Mouse (Mus musculus) stomach, embryonic 15.5 days (tissue): ENCODE measurements around the gene Cish. TPM values are rescaled to one million over a fixed set of nuclear protein-coding genes. Genes with fewer than 3 reads are reported as not detected.
A peak's percentile ranks its signal among the peaks of the same experiment; 100 is the strongest.
"Not testable (repeated sequence)": the region's sequence is repeated elsewhere in the genome, so short reads cannot be mapped to it uniquely, and the experiment has no call there.

ENCODE experiments used
- ATAC-seq: fragments of 200-750 bp; cut with Nextera tagmentation; 2 replicates; pipeline ENCODE4 v1.8.0; 2017; ENCODE audit warnings: low read depth, moderate number of reproducible peaks, moderate TSS enrichment; ENCODE audit not compliant: insufficient read depth, low FRiP score
- H3K27ac ChIP-seq: fragments of 300-500 bp; sonication (generic); 2 replicates; pipeline ENCODE4 v1.5.1; 2015; ENCODE audit warnings: mild to moderate bottlenecking, inconsistent platforms
- H3K27me3 ChIP-seq: fragments of 300-500 bp; sonication (generic); replicated peaks from 2 replicates; pipeline ENCODE4 v1.6.1; 2015; ENCODE audit warnings: inconsistent platforms
- H3K36me3 ChIP-seq: fragments of 300-500 bp; sonication (generic); 2 replicates; pipeline ENCODE4 v1.6.1; 2015; ENCODE audit warnings: inconsistent platforms
- H3K4me1 ChIP-seq: fragments of 300-500 bp; sonication (generic); 2 replicates; pipeline ENCODE4 v1.6.1; 2015; ENCODE audit warnings: inconsistent platforms
- H3K4me2 ChIP-seq: fragments of 300-500 bp; sonication (generic); 2 replicates; pipeline ENCODE4 v1.6.1; 2015; ENCODE audit warnings: mild to moderate bottlenecking, inconsistent platforms
- H3K4me3 ChIP-seq: fragments of 300-500 bp; sonication (generic); replicated peaks from 2 replicates; pipeline ENCODE4 v1.5.1; 2015; ENCODE audit warnings: inconsistent platforms
- H3K9ac ChIP-seq: fragments of 300-500 bp; sonication (generic); 2 replicates; pipeline ENCODE4 v1.6.1; 2015; ENCODE audit warnings: inconsistent platforms
- H3K9me3 ChIP-seq: fragments of 300-500 bp; sonication (generic); 2 replicates; pipeline ENCODE4 v1.6.1; 2016; ENCODE audit warnings: inconsistent platforms
- WGBS: fragments of 180-500 bp; shearing (Covaris S2); methylation state at CpG from one replicate; pipeline ENCODE4 v1.1.7; 2015; 5-methylcytosine and 5-hydroxymethylcytosine counted together
- polyA plus RNA-seq: library from polyadenylated mRNA; unstranded; fragments of >200 nt; fragmentation: Nextera tagmentation; extraction: Ambion mirVana; gene quantifications from 2 replicates; pipeline ENCODE4 v1.2.1, GENCODE M21; 2015

Cish gene
- polyA plus RNA-seq, 1 experiment from 2014 or later: 13.5 TPM

DNA sequence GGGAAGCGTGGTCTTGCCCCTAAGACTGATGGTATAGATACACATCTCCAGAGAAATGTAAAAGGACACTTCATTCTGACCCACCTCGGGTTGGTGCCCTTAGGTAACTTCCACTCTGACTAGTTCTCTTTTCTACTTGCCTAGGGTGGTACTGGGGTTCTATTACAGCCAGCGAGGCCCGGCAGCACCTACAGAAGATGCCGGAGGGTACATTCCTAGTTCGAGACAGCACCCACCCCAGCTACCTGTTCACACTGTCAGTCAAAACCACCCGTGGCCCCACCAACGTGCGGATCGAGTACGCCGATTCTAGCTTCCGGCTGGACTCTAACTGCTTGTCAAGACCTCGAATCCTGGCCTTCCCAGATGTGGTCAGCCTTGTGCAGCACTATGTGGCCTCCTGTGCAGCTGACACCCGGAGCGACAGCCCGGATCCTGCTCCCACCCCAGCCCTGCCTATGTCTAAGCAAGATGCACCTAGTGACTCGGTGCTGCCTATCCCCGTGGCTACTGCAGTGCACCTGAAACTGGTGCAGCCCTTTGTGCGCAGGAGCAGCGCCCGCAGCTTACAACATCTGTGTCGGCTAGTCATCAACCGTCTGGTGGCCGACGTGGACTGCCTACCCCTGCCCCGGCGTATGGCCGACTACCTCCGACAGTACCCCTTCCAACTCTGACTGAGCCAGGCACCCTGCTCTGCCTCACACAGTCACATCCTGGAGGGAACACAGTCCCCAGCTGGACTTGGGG lies 4.6 kb downstream of the Cish start:
- H3K9me3 ChIP-seq: no peaks in the 10 kb centered on the region
- H3K9ac ChIP-seq: no peak overlapping the region
- H3K4me3 ChIP-seq: no peak overlapping the region
- ATAC-seq: no peak
- H3K27ac ChIP-seq: no peak overlapping the region
- 92% methylated on average over 30 of the region's 30 CpGs for WGBS
- no peaks in the 10 kb centered on the region for H3K27me3 ChIP-seq
- H3K4me2 ChIP-seq: no peak overlapping the region
- peaks cover 19% of the 10 kb centered on the region for H3K36me3 ChIP-seq
- H3K4me1 ChIP-seq: peaks cover 24% of the 10 kb centered on the region

DNA sequence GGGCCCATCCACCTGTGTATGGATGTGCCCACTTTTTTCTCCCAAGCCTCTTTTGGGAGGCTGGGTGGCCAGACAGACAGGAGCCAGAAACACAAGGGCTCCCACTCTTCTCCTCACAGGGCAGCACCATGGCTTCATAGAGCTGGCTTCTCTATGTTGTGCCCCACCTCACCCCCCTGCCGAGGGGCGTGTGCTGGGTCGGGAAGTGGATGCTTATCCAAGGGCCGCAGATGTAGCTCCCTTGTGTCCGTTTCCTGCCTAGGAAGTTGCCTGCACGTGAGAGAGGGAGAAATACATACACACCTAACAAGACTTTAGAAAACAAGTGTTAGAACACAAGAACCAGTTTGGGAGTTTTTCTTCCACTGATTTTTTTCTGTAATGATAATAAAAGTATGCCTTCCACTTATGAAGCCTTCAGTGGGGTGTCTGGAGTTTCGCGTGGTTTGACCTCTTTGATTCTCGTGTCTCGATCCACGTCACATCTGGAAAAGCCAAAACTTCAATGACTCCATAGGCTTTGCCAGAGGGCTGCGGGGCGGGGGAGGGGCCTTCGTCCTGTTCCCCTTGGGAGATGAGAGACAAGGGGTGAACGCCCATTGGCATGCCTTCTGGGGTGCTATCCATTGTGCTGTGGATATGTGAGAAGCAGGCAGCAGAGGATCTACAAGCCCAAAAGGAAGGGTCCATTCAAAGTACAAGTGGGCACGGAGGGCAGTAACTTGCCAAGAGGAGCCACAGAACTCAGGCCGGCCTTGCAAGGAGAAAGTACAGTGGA lies 5.9 kb downstream of the Cish start:
- no peak overlapping the region for H3K9ac ChIP-seq
- ATAC-seq: no peak
- no peak overlapping the region for H3K27ac ChIP-seq
- peaks cover 19% of the 10 kb centered on the region for H3K36me3 ChIP-seq
- H3K4me3 ChIP-seq: no peak overlapping the region
- H3K27me3 ChIP-seq: no peaks in the 10 kb centered on the region
- H3K9me3 ChIP-seq: no peaks in the 10 kb centered on the region
- no peak overlapping the region for H3K4me2 ChIP-seq
- 80% methylated on average over 17 of the region's 17 CpGs for WGBS
- peaks cover 33% of the 10 kb centered on the region for H3K4me1 ChIP-seq

- Histone ChIP-seq H3K4me2 (no peak overlapping the region), H3K4me1 (peaks cover 38% of the 10 kb centered on the region), H3K36me3 (peaks cover 19% of the 10 kb centered on the region), H3K27ac (no peak overlapping the region), H3K9ac (no peak overlapping the region), H3K4me3 (no peak overlapping the region), H3K9me3 (no peaks in the 10 kb centered on the region), H3K27me3 (no peaks in the 10 kb centered on the region)
- 67% methylated on average over 7 of the region's 7 CpGs for WGBS
- ATAC-seq: no peak
Measured at GRCm38 (mm10) chr9:107302592-107302991, 6.8 kb downstream of the Cish start.

GRCm38 (mm10) chr9:107303121-107303820 lies 7.4 kb downstream of the Cish start:
- Histone ChIP-seq H3K9ac (no peak overlapping the region), H3K4me1 (peaks cover 39% of the 10 kb centered on the region), H3K9me3 (no peaks in the 10 kb centered on the region), H3K4me2 (no peak overlapping the region), H3K27ac (no peak overlapping the region), H3K4me3 (no peak overlapping the region), H3K36me3 (peaks cover 19% of the 10 kb centered on the region), H3K27me3 (no peaks in the 10 kb centered on the region)
- ATAC-seq: no peak
- WGBS: 64% methylated on average over 9 of the region's 9 CpGs

GRCm38 (mm10) chr9:107303900-107304299 lies 8.1 kb downstream of the Cish start:
- Histone ChIP-seq H3K27ac (no peak overlapping the region), H3K9me3 (no peaks in the 10 kb centered on the region), H3K4me1 (peaks cover 38% of the 10 kb centered on the region), H3K27me3 (no peaks in the 10 kb centered on the region), H3K9ac (no peak overlapping the region), H3K4me2 (no peak overlapping the region), H3K4me3 (no peak overlapping the region), H3K36me3 (peaks cover 19% of the 10 kb centered on the region)
- WGBS: 83% methylated on average over 5 of the region's 5 CpGs
- ATAC-seq: no peak

DNA sequence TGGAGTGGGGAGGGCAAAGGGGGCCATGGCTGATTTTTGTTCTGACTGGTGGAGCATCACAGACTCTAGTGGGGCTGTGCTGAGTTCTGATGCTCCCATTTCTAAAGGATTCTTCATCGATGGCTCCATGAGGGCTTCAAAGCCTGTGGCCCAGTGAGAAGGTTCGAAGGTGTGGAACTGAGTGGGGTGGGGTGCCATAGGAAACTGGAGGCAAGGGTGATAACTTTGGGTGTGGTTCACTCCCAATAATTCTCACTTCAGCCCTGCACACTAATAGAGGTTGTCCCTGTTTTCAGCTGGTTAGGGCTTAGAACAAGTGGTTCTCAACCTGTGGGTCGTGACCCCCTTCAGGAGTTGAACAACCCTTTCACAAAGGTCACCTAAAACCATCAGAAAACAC lies 8.6 kb downstream of the Cish start:
- 81% methylated on average over 3 of the region's 3 CpGs for WGBS

GRCm38 (mm10) chr9:107305012-107305411 lies 9.2 kb downstream of the Cish start:
- 73% methylated on average over 4 of the region's 4 CpGs for WGBS
- no peak overlapping the region for H3K4me2 ChIP-seq
- ATAC-seq: no peak

More for the DNA sequence above, 8.6 kb downstream of the Cish start:
- Histone ChIP-seq H3K27ac (no peak overlapping the region), H3K9ac (no peak overlapping the region), H3K36me3 (peaks cover 19% of the 10 kb centered on the region), H3K9me3 (no peaks in the 10 kb centered on the region), H3K27me3 (no peaks in the 10 kb centered on the region), H3K4me3 (no peak overlapping the region), H3K4me2 (no peak overlapping the region), H3K4me1 (peaks cover 38% of the 10 kb centered on the region)
- ATAC-seq: no peak

GRCm38 (mm10) chr9:107305601-107306542 lies 10.0 kb downstream of the Cish start:
- H3K27ac ChIP-seq: peak overlapping the region; percentile 89
- peaks cover 12% of the 10 kb centered on the region for H3K36me3 ChIP-seq
- peaks cover 34% of the 10 kb centered on the region for H3K4me1 ChIP-seq
- H3K27me3 ChIP-seq: no peaks in the 10 kb centered on the region
- no peaks in the 10 kb centered on the region for H3K9me3 ChIP-seq
- WGBS: 45% methylated on average over 13 of the region's 13 CpGs
- no peak overlapping the region for H3K9ac ChIP-seq
- peak; percentile 51 for ATAC-seq
- H3K4me2 ChIP-seq: peak overlapping the region; percentile 17; the same call in 1 of the 2 replicates
- peak overlapping the region; percentile 8; the same call in 1 of the 2 replicates for H3K4me3 ChIP-seq

More at GRCm38 (mm10) chr9:107305012-107305411, 9.2 kb downstream of the Cish start:
- no peak overlapping the region for H3K9ac ChIP-seq
- no peaks in the 10 kb centered on the region for H3K9me3 ChIP-seq
- H3K36me3 ChIP-seq: peaks cover 19% of the 10 kb centered on the region
- no peak overlapping the region for H3K4me3 ChIP-seq
- H3K4me1 ChIP-seq: peaks cover 35% of the 10 kb centered on the region
- H3K27ac ChIP-seq: peak overlapping the region; percentile 89
- no peaks in the 10 kb centered on the region for H3K27me3 ChIP-seq

- WGBS: 100% methylated on average over 1 of the region's 1 CpGs
- H3K9me3 ChIP-seq, H3K4me3 ChIP-seq, ATAC-seq, H3K36me3 ChIP-seq, H3K9ac ChIP-seq, H3K4me2 ChIP-seq, H3K27me3 ChIP-seq: not testable (repeated sequence)
- Histone ChIP-seq H3K4me1 (peaks cover 34% of the 10 kb centered on the region), H3K27ac (peak overlapping the region; percentile 89)
Measured at GRCm38 (mm10) chr9:107306673-107307072, 10.8 kb downstream of the Cish start.

GRCm38 (mm10) chr9:107307099-107307872 lies 11.5 kb downstream of the Cish start:
- 73% methylated on average over 11 of the region's 11 CpGs for WGBS
- ATAC-seq: peak; percentile 15; the same call in 1 of the 2 replicates
- Histone ChIP-seq H3K27ac (peak overlapping the region; percentile 90), H3K4me3 (no peak overlapping the region), H3K9ac (no peak overlapping the region), H3K9me3 (no peaks in the 10 kb centered on the region), H3K36me3 (no peaks in the 10 kb centered on the region), H3K4me2 (no peak overlapping the region; the same call in 1 of the 2 replicates), H3K4me1 (peaks cover 34% of the 10 kb centered on the region), H3K27me3 (no peaks in the 10 kb centered on the region)
